Mouse (Mus musculus) CH12F3 (cell line): ENCODE data around the gene Gm10647.
"Not testable (repeated sequence)": the region's sequence is repeated elsewhere in the genome, so short reads cannot be mapped to it uniquely, and the experiment has no call there.

ENCODE experiments used
- in situ Hi-C: fragments of 300-500 bp; cut with MboI; formaldehyde crosslinking; loops from 2 replicates; pipeline ENCODE4 v1.14.3; 2020; ENCODE audit warnings: low sequenced_read_pairs

Gene Gm10647

GRCm38 (mm10) chr9:66796739-66797138 is at the start of gene Gm10647:
Gene Gm10647 (plus strand): TSS chr9:66797039.
- in situ Hi-C loops, result loop anchor here (25.0 kb wide), 1 partner anchor 659 kb away; the partner anchor contains the start of genes Ciao2a and Snx1

- in situ Hi-C loops, result no loop called here
Observed at GRCm38 (mm10) chr9:66748390-66748789, 48.4 kb upstream of the Gm10647 start.

GRCm38 (mm10) chr9:66752849-66753248 is 44.0 kb upstream of the Gm10647 start:
- in situ Hi-C loops, result no loop called here

- in situ Hi-C loops, result no loop called here
Observed at GRCm38 (mm10) chr9:66760991-66761390, 35.8 kb upstream of the Gm10647 start.

- in situ Hi-C loops, result no loop called here
Observed at GRCm38 (mm10) chr9:66768721-66769120, 28.1 kb upstream of the Gm10647 start.

- in situ Hi-C loops, result no loop called here
Observed at GRCm38 (mm10) chr9:66769275-66769674, 27.6 kb upstream of the Gm10647 start.

- in situ Hi-C loops, result no loop called here
Observed at GRCm38 (mm10) chr9:66770701-66771100, 26.1 kb upstream of the Gm10647 start.

- in situ Hi-C loops, result loop anchor here (25.0 kb wide), 1 partner anchor 647 kb away; the partner anchor contains the start of genes Ciao2a and Snx1
Observed at GRCm38 (mm10) chr9:66784552-66784951, 12.3 kb upstream of the Gm10647 start.

- in situ Hi-C loops, result loop anchor here (25.0 kb wide), 1 partner anchor 651 kb away; the partner anchor contains the start of genes Ciao2a and Snx1
Observed at GRCm38 (mm10) chr9:66787821-66788220, 9.0 kb upstream of the Gm10647 start.

GRCm38 (mm10) chr9:66794629-66795463 is 2.0 kb upstream of the Gm10647 start:
- in situ Hi-C loops, result loop anchor here (25.0 kb wide), 1 partner anchor 658 kb away; the partner anchor contains the start of genes Ciao2a and Snx1

- in situ Hi-C loops, result loop anchor here (25.0 kb wide), 1 partner anchor 658 kb away; the partner anchor contains the start of genes Ciao2a and Snx1
Observed at GRCm38 (mm10) chr9:66795464-66796324, 1.1 kb upstream of the Gm10647 start, which contains the start of gene Aph1b. Gene Aph1b (minus strand): TSS chr9:66795490.

- in situ Hi-C loops, result no loop called here
Observed at GRCm38 (mm10) chr9:66801947-66802346, 5.1 kb downstream of the Gm10647 start.

GRCm38 (mm10) chr9:66805951-66806350 is 9.1 kb downstream of the Gm10647 start:
- in situ Hi-C loops, result not testable (repeated sequence)

GRCm38 (mm10) chr9:66813392-66813791 is 16.6 kb downstream of the Gm10647 start:
- in situ Hi-C loops, result no loop called here

- in situ Hi-C loops, result no loop called here
Observed at GRCm38 (mm10) chr9:66820996-66821395, 24.2 kb downstream of the Gm10647 start.

GRCm38 (mm10) chr9:66822255-66822654 is 25.4 kb downstream of the Gm10647 start:
- in situ Hi-C loops, result not testable (repeated sequence)

- in situ Hi-C loops, result no loop called here
Observed at GRCm38 (mm10) chr9:66825990-66826389, 29.2 kb downstream of the Gm10647 start.

GRCm38 (mm10) chr9:66832366-66832908 is 35.6 kb downstream of the Gm10647 start:
- in situ Hi-C loops, result no loop called here

GRCm38 (mm10) chr9:66833851-66834250 is 37.0 kb downstream of the Gm10647 start:
- in situ Hi-C loops, result no loop called here

- in situ Hi-C loops, result no loop called here
Observed at GRCm38 (mm10) chr9:66834318-66835096, 37.7 kb downstream of the Gm10647 start, which contains the start of gene Aph1c. Gene Aph1c (minus strand): TSS chr9:66834726.
